Mouse (Mus musculus) adrenal gland, postnatal 14 days (tissue): ENCODE measurements around the gene Crybb3. TPM values are rescaled to one million over a fixed set of nuclear protein-coding genes. Genes with fewer than 3 reads are reported as not detected.

Experiments
- DNase-seq: peaks from one replicate; pipeline ENCODE4 v3.0.0; 2021; ENCODE audit warnings: mixed read lengths
- long read RNA-seq, 2 experiments: library from polyadenylated mRNA; stranded (forward); transcript quantifications; one replicate each; pipeline ENCODE4 v2.0.0; 2021
- total RNA-seq: library from RNA; stranded (reverse); gene quantifications from 2 replicates; pipeline ENCODE4 v1.2.3, GENCODE M21; 2021

Gene Crybb3
- total RNA-seq = 1.4 and 2.2 TPM in 2 replicates
- long read RNA-seq, experiment 1, partial matches to known transcripts = 0 of 1 reads
- long read RNA-seq, experiment 1, other reads (novel, unspliced or antisense) = 0 of 1 reads
- long read RNA-seq, experiment 2, partial matches to known transcripts = 0 of 1 reads
- long read RNA-seq, experiment 2, other reads (novel, unspliced or antisense) = 0 of 1 reads

GRCm38 (mm10) chr5:113081439-113081838, at the start of gene Crybb3:
Gene Crybb3, minus strand, starts transcription at chr5:113081584.
- DNase-seq = peak; percentile 57

GRCm38 (mm10) chr5:113128426-113128825, 47.0 kb upstream of the Crybb3 start:
- DNase-seq = no peak

GRCm38 (mm10) chr5:113126476-113126875, 45.1 kb upstream of the Crybb3 start:
- no peak for DNase-seq

- DNase-seq = no peak
These were observed 42.3 kb upstream of the Crybb3 start for GRCm38 (mm10) chr5:113123693-113124092.

- no peak for DNase-seq
These were observed 41.1 kb upstream of the Crybb3 start for GRCm38 (mm10) chr5:113122326-113123054.

- DNase-seq = no peak
These were observed 40.1 kb upstream of the Crybb3 start for GRCm38 (mm10) chr5:113121591-113121875.

GRCm38 (mm10) chr5:113120741-113121590, 39.6 kb upstream of the Crybb3 start:
- no peak for DNase-seq

- DNase-seq = no peak
These were observed 38.6 kb upstream of the Crybb3 start for GRCm38 (mm10) chr5:113119861-113120465.

GRCm38 (mm10) chr5:113119291-113119690, 37.9 kb upstream of the Crybb3 start:
- no peak for DNase-seq

- peak; percentile 46 for DNase-seq
These were observed 37.3 kb upstream of the Crybb3 start for GRCm38 (mm10) chr5:113118695-113119094.

GRCm38 (mm10) chr5:113117361-113117760, 36.0 kb upstream of the Crybb3 start:
- DNase-seq = no peak

- DNase-seq = no peak
These were observed 34.5 kb upstream of the Crybb3 start for GRCm38 (mm10) chr5:113115896-113116295.

GRCm38 (mm10) chr5:113114264-113115225, 33.2 kb upstream of the Crybb3 start:
- no peak for DNase-seq

- DNase-seq = no peak
These were observed 31.7 kb upstream of the Crybb3 start for GRCm38 (mm10) chr5:113113120-113113519.

GRCm38 (mm10) chr5:113111336-113111735, 30.0 kb upstream of the Crybb3 start:
- DNase-seq = no peak

GRCm38 (mm10) chr5:113110929-113111328, 29.5 kb upstream of the Crybb3 start:
- DNase-seq = no peak

- DNase-seq = peak; percentile 32
These were observed 28.3 kb upstream of the Crybb3 start for GRCm38 (mm10) chr5:113109651-113110050.

GRCm38 (mm10) chr5:113108165-113108764, 26.9 kb upstream of the Crybb3 start:
- DNase-seq = no peak

GRCm38 (mm10) chr5:113107709-113108108, 26.3 kb upstream of the Crybb3 start:
- peak; percentile 72 for DNase-seq

- DNase-seq = no peak
These were observed 25.2 kb upstream of the Crybb3 start for GRCm38 (mm10) chr5:113106594-113106993.

- no peak for DNase-seq
These were observed 24.1 kb upstream of the Crybb3 start for GRCm38 (mm10) chr5:113105481-113105880.
